Mouse (Mus musculus): ENCODE measurements at regions not wholly inside any gene's neighbourhood (a gene's known extent, or its start where the extent isn't known, plus 50 kb on each side); places are given as distances from the start of the nearest gene placed in this dataset.

- H3K9me3 ChIP-seq: no peaks in the 10 kb centered on the region
- 52% methylated on average over 8 of the region's 8 CpGs for WGBS
- H3K4me3 ChIP-seq: no peak overlapping the region
- ATAC-seq (replicated peaks): no peak
- H3K9ac ChIP-seq (replicated peaks): no peak overlapping the region
- no peaks in the 10 kb centered on the region for H3K4me1 ChIP-seq
- H3K27ac ChIP-seq (replicated peaks): no peak overlapping the region
- no peak overlapping the region for H3K4me2 ChIP-seq (replicated peaks)
- H3K36me3 ChIP-seq: no peaks in the 10 kb centered on the region
- no peaks in the 10 kb centered on the region for H3K27me3 ChIP-seq
These were observed 110.7 kb upstream of the Phyhipl start for GRCm38 (mm10) chr10:70766450-70766849.

DNA sequence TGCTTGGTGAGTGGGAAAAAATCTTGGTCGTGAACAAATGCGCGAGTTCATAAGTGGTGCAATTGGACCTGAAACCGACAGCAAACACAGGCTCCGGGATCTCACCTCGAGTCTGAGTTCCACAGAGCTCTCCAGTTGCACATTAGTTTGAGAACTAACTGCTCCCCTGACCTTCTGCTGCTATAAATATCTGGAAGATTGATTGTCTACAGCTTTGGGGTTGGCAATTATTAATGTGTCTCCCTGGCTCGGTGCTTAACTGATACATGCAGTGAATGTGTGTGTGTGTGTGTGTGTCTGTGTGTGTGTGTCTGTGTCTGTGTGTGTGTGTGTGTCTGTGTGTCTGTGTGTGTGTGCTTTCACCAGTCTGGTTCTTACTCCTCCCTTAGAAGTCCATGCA, 107.4 kb upstream of the Phyhipl start:
- H3K9ac ChIP-seq (replicated peaks): no peak overlapping the region
- no peaks in the 10 kb centered on the region for H3K9me3 ChIP-seq
- no peaks in the 10 kb centered on the region for H3K4me1 ChIP-seq
- WGBS: 90% methylated on average over 7 of the region's 7 CpGs
- H3K27ac ChIP-seq (replicated peaks): no peak overlapping the region
- H3K4me3 ChIP-seq: no peak overlapping the region
- no peak overlapping the region for H3K4me2 ChIP-seq (replicated peaks)
- ATAC-seq (replicated peaks): no peak
- no peaks in the 10 kb centered on the region for H3K36me3 ChIP-seq
- H3K27me3 ChIP-seq: no peaks in the 10 kb centered on the region

- Histone ChIP-seq H3K9me3 (no peaks in the 10 kb centered on the region), H3K4me2 (replicated peaks) (no peak overlapping the region), H3K4me3 (no peak overlapping the region), H3K27ac (replicated peaks) (no peak overlapping the region), H3K4me1 (no peaks in the 10 kb centered on the region), H3K9ac (replicated peaks) (no peak overlapping the region), H3K27me3 (no peaks in the 10 kb centered on the region), H3K36me3 (no peaks in the 10 kb centered on the region)
- WGBS: 88% methylated on average over 7 of the region's 7 CpGs
- no peak for ATAC-seq (replicated peaks)
These were observed 103.9 kb upstream of the Phyhipl start for GRCm38 (mm10) chr10:70759686-70760085.

DNA sequence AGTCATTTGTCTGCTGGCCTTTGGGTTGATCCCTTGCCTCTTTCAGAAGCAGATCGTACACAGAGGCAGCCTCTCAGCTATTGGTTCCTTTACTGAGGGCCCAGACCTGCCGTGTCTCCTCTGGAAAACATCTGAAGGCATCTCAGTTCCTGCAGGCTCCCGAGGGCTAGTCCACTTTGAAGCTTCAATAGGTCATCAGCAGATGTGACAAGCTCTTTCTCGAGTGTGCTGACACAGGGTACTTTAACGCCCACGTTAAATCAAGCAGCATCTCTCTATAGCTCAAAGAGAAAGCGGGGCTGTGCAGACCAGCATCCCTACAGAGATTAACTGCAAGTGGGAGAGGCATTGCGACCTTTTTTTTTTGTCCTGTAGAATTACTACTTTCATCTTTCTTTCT, 96.0 kb upstream of the Phyhipl start:
- Histone ChIP-seq H3K27ac (replicated peaks) (no peak overlapping the region), H3K9ac (replicated peaks) (no peak overlapping the region), H3K4me1 (0 out of 2 replicates have a peak, but pooled peaks cover 8% of the 10 kb centered on the region), H3K4me2 (replicated peaks) (no peak overlapping the region), H3K4me3 (no peak overlapping the region), H3K36me3 (no peaks in the 10 kb centered on the region), H3K27me3 (no peaks in the 10 kb centered on the region), H3K9me3 (no peaks in the 10 kb centered on the region)
- no peak; the same call in 1 of the 2 replicates for ATAC-seq (replicated peaks)
- 52% methylated on average over 8 of the region's 8 CpGs for WGBS

- Histone ChIP-seq H3K9me3 (no peaks in the 10 kb centered on the region), H3K9ac (replicated peaks) (no peak overlapping the region), H3K27me3 (no peaks in the 10 kb centered on the region), H3K4me1 (0 out of 2 replicates have a peak, but pooled peaks cover 8% of the 10 kb centered on the region), H3K4me3 (no peak overlapping the region), H3K4me2 (replicated peaks) (no peak overlapping the region), H3K36me3 (no peaks in the 10 kb centered on the region), H3K27ac (replicated peaks) (no peak overlapping the region)
- 76% methylated on average over 15 of the region's 15 CpGs for WGBS
- ATAC-seq (replicated peaks): no peak
These were observed 94.8 kb upstream of the Phyhipl start for GRCm38 (mm10) chr10:70750356-70751145.

GRCm38 (mm10) chr10:70746612-70747011, 90.8 kb upstream of the Phyhipl start:
- H3K27me3 ChIP-seq: no peaks in the 10 kb centered on the region
- H3K4me2 ChIP-seq (replicated peaks): no peak overlapping the region
- ATAC-seq (replicated peaks): no peak
- H3K4me1 ChIP-seq: 0 out of 2 replicates have a peak, but pooled peaks cover 8% of the 10 kb centered on the region
- H3K9ac ChIP-seq (replicated peaks): no peak overlapping the region
- H3K4me3 ChIP-seq: no peak overlapping the region
- H3K27ac ChIP-seq (replicated peaks): no peak overlapping the region
- WGBS: 82% methylated on average over 4 of the region's 4 CpGs
- no peaks in the 10 kb centered on the region for H3K9me3 ChIP-seq
- no peaks in the 10 kb centered on the region for H3K36me3 ChIP-seq

DNA sequence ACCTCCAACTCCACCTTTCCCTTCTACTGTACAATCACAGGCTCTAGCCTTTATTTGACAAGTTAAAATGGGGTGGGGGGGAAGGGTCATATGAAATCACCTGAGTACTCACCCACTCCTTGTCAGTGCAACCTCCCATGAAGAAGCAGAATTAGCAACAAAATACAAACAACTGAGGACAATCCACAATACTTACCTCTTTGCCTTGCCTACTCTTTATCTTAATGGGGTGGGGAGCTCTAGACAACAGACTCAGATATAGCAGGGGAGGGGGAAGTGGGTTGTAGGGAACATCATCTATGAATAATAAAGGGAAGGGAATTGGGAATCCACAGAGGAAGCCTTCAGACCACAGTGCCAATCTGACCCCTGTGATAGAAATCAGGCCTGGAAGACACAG, 86.1 kb upstream of the Phyhipl start:
- Histone ChIP-seq H3K4me1 (no peaks in the 10 kb centered on the region), H3K27ac (replicated peaks) (no peak overlapping the region), H3K9me3 (no peaks in the 10 kb centered on the region), H3K27me3 (no peaks in the 10 kb centered on the region), H3K36me3 (no peaks in the 10 kb centered on the region), H3K4me3 (no peak overlapping the region), H3K4me2 (replicated peaks) (no peak overlapping the region), H3K9ac (replicated peaks) (no peak overlapping the region)
- no peak for ATAC-seq (replicated peaks)

- 62% methylated on average over 4 of the region's 4 CpGs for WGBS
- no peak overlapping the region for H3K9ac ChIP-seq (replicated peaks)
- no peak for ATAC-seq (replicated peaks)
- no peaks in the 10 kb centered on the region for H3K4me1 ChIP-seq
- no peak overlapping the region for H3K4me3 ChIP-seq
- no peaks in the 10 kb centered on the region for H3K9me3 ChIP-seq
- H3K4me2 ChIP-seq (replicated peaks): no peak overlapping the region
- no peaks in the 10 kb centered on the region for H3K36me3 ChIP-seq
- H3K27me3 ChIP-seq: no peaks in the 10 kb centered on the region
- no peak overlapping the region for H3K27ac ChIP-seq (replicated peaks)
These were observed 84.3 kb upstream of the Phyhipl start for GRCm38 (mm10) chr10:70740095-70740494.

DNA sequence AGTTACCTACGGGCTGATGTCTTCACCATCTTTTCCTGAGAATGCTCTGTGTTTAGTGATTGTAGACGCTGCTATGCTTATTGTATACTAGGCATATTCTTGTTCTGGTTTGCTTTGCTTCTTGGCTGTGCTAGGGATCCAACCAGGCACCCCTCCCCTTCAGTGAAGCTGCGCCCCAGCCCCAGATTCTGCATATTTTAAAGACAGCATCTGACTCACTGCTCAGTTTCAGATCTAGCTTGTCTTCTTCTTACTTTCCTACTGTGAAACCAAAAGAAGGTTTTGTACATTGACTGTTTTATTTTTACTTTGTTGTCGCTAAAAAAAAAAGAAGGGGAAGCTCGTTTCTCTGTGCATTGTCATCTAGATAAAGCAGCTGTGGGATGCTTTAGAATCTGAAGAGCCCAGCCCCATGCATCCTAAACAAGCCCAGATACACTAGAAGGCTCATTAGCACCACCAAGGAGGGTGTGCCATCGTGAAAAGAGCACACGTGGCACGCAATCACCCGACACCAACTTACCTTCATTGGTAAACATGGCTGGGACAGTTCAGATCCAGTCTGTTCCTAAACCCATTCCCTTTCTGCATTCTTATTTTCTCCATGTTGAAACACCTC, 83.7 kb upstream of the Phyhipl start:
- Histone ChIP-seq H3K27me3 (no peaks in the 10 kb centered on the region), H3K27ac (replicated peaks) (no peak overlapping the region), H3K9me3 (no peaks in the 10 kb centered on the region), H3K36me3 (no peaks in the 10 kb centered on the region), H3K4me2 (replicated peaks) (no peak overlapping the region), H3K4me1 (no peaks in the 10 kb centered on the region), H3K4me3 (no peak overlapping the region), H3K9ac (replicated peaks) (no peak overlapping the region)
- 0 out of 2 replicates have a peak, but pooled peaks have one; percentile 23 for ATAC-seq (replicated peaks)
- WGBS: 51% methylated on average over 9 of the region's 9 CpGs

- H3K9me3 ChIP-seq: no peaks in the 10 kb centered on the region
- H3K27me3 ChIP-seq: no peaks in the 10 kb centered on the region
- H3K36me3 ChIP-seq: no peaks in the 10 kb centered on the region
- no peak overlapping the region for H3K27ac ChIP-seq (replicated peaks)
- no peak overlapping the region for H3K4me2 ChIP-seq (replicated peaks)
- no peak overlapping the region for H3K9ac ChIP-seq (replicated peaks)
- no peak overlapping the region for H3K4me3 ChIP-seq
- ATAC-seq (replicated peaks): no peak
- H3K4me1 ChIP-seq: no peaks in the 10 kb centered on the region
These were observed 82.9 kb upstream of the Phyhipl start for GRCm38 (mm10) chr10:70738686-70739085.

GRCm38 (mm10) chr10:70733956-70734355, 78.2 kb upstream of the Phyhipl start:
- no peaks in the 10 kb centered on the region for H3K27me3 ChIP-seq
- H3K4me2 ChIP-seq (replicated peaks): no peak overlapping the region
- no peak overlapping the region for H3K27ac ChIP-seq (replicated peaks)
- H3K9me3 ChIP-seq: no peaks in the 10 kb centered on the region
- ATAC-seq (replicated peaks): no peak
- 74% methylated on average over 12 of the region's 12 CpGs for WGBS
- H3K9ac ChIP-seq (replicated peaks): no peak overlapping the region
- H3K36me3 ChIP-seq: no peaks in the 10 kb centered on the region
- H3K4me3 ChIP-seq: no peak overlapping the region
- no peaks in the 10 kb centered on the region for H3K4me1 ChIP-seq

GRCm38 (mm10) chr10:70733478-70733877, 77.7 kb upstream of the Phyhipl start:
- ATAC-seq (replicated peaks): no peak
- H3K27ac ChIP-seq (replicated peaks): no peak overlapping the region; the same call in 1 of the 2 replicates

GRCm38 (mm10) chr10:70725091-70725490, 69.3 kb upstream of the Phyhipl start:
- Histone ChIP-seq H3K4me1 (no peaks in the 10 kb centered on the region), H3K4me3 (no peak overlapping the region), H3K4me2 (replicated peaks) (no peak overlapping the region), H3K9me3 (no peaks in the 10 kb centered on the region), H3K27me3 (no peaks in the 10 kb centered on the region), H3K27ac (replicated peaks) (no peak overlapping the region), H3K36me3 (no peaks in the 10 kb centered on the region), H3K9ac (replicated peaks) (no peak overlapping the region)
- ATAC-seq (replicated peaks): no peak
- 66% methylated on average over 3 of the region's 3 CpGs for WGBS

More at GRCm38 (mm10) chr10:70733478-70733877, 77.7 kb upstream of the Phyhipl start:
- H3K9ac ChIP-seq (replicated peaks): no peak overlapping the region
- no peaks in the 10 kb centered on the region for H3K36me3 ChIP-seq
- H3K4me2 ChIP-seq (replicated peaks): no peak overlapping the region
- no peak overlapping the region for H3K4me3 ChIP-seq
- WGBS: 69% methylated on average over 7 of the region's 7 CpGs
- H3K27me3 ChIP-seq: no peaks in the 10 kb centered on the region
- H3K9me3 ChIP-seq: no peaks in the 10 kb centered on the region
- no peaks in the 10 kb centered on the region for H3K4me1 ChIP-seq
